Mouse (Mus musculus): Measurements from ENCODE around the gene Triobp. TPM values are rescaled to one million over a fixed set of nuclear protein-coding genes. Genes with fewer than 3 reads are reported as not detected.

Gene Triobp
- polyA plus RNA-seq, 1 experiment from 2014 or later, result 47.9 TPM

DNA sequence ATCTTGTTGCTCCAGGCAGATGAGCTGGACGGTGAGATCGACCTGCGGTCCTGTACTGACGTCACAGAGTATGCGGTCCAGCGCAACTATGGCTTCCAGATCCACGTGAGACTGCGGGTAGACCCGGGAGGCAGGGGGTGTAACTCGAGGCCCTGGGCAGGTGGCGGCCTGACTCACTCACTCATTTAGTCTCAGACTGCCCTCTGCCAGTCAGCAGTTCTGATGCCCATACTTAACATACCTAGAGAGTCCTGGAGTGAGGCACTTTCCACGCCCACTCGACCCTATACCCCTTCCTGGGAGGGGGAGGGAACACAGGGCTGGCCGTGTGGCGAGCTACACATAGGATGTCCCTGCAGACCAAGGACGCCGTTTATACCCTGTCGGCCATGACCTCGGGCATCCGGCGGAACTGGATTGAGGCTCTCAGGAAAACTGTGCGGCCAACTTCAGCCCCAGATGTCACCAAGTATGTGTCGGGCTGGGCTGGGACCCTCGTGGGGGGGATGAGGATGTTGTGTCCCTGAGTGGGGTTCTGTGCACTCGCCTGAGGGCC lies 43.5 kb downstream of the Triobp start:
- DNase-seq (ENCODE audit: low spot score) (no peak), ATAC-seq (ENCODE audit: insufficient number of reproducible peaks, low FRiP score, low TSS enrichment, low read depth) (no peak)
- Histone ChIP-seq H3K4me2 (ENCODE audit: low read depth, severe bottlenecking) (no peak overlapping the region), H3K27me3 (ENCODE audit: control insufficient read depth, insufficient read depth, low read length) (no peaks in the 10 kb centered on the region), H3K4me1 (ENCODE audit: control insufficient read depth, insufficient read depth, low read length) (no peaks in the 10 kb centered on the region), H3K36me3 (ENCODE audit: control insufficient read depth, insufficient read depth, low read length) (peaks cover 40% of the 10 kb centered on the region), H3K27ac (replicated peaks; ENCODE audit: low read depth, low read length) (no peak overlapping the region), H3K4me3 (ENCODE audit: low read depth, low read length) (no peak overlapping the region), H3K9me3 (ENCODE audit: control insufficient read depth, low read length) (no peaks in the 10 kb centered on the region), H3K9ac (ENCODE audit: low read length) (no peak overlapping the region)
- WGBS, result 93% methylated on average over 25 of the region's 25 CpGs

DNA sequence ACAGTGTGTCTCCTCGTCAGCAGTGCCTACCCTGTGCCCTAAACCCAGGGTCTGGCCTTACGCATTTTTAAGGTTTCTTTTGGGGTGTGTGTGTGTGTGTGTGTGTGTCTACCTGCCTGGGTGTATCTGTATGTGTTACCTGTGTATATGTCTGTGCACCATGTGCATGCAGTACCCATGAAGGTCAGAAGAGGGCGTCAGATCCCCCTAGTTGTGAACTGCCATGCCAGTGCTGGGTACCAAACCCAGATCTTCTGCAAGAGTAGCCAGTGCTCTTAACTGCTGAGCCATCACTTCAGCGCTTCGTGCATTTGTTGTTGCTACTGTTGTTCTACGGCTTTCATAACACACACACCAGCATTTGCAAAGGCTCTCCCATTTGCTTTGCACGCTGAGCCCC lies 44.7 kb downstream of the Triobp start:
- H3K36me3 ChIP-seq (ENCODE audit: control insufficient read depth, insufficient read depth, low read length), result peaks cover 40% of the 10 kb centered on the region
- 95% methylated on average over 7 of the region's 7 CpGs for WGBS

DNA sequence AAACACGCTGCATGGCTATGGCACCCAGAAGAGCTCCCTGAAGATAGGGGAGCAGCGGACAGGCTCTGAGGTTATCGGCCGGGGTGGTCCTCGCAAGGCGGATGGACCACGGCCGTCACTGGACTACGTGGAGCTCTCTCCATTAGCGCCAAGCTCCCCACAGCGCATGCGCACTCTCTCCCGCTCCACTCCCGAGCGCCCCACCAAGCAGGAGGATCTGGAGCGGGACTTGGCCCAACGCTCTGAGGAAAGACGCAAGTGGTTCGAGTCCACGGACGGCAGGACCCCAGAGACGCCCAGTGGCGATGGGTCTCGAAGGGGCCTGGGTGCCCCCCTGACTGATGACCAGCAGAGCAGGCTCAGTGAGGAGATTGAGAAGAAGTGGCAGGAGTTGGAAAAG lies 45.4 kb downstream of the Triobp start:
- Histone ChIP-seq H3K9me3 (ENCODE audit: control insufficient read depth, low read length) (no peaks in the 10 kb centered on the region), H3K27me3 (ENCODE audit: control insufficient read depth, insufficient read depth, low read length) (no peaks in the 10 kb centered on the region), H3K4me1 (ENCODE audit: control insufficient read depth, insufficient read depth, low read length) (no peaks in the 10 kb centered on the region), H3K27ac (replicated peaks; ENCODE audit: low read depth, low read length) (no peak overlapping the region), H3K4me3 (ENCODE audit: low read depth, low read length) (no peak overlapping the region), H3K36me3 (ENCODE audit: control insufficient read depth, insufficient read depth, low read length) (peaks cover 40% of the 10 kb centered on the region), H3K4me2 (ENCODE audit: low read depth, severe bottlenecking) (no peak overlapping the region), H3K9ac (ENCODE audit: low read length) (no peak overlapping the region)
- no peak for DNase-seq (ENCODE audit: low spot score)
- 94% methylated on average over 24 of the region's 24 CpGs for WGBS
- no peak for ATAC-seq (ENCODE audit: insufficient number of reproducible peaks, low FRiP score, low TSS enrichment, low read depth)

More for the DNA sequence above, 44.7 kb downstream of the Triobp start:
- no peaks in the 10 kb centered on the region for H3K4me1 ChIP-seq (ENCODE audit: control insufficient read depth, insufficient read depth, low read length)
- H3K27ac ChIP-seq (replicated peaks; ENCODE audit: low read depth, low read length), result no peak overlapping the region
- DNase-seq (ENCODE audit: low spot score) (no peak), ATAC-seq (ENCODE audit: insufficient number of reproducible peaks, low FRiP score, low TSS enrichment, low read depth) (no peak)
- H3K9ac ChIP-seq (ENCODE audit: low read length), result no peak overlapping the region
- no peaks in the 10 kb centered on the region for H3K27me3 ChIP-seq (ENCODE audit: control insufficient read depth, insufficient read depth, low read length)
- no peaks in the 10 kb centered on the region for H3K9me3 ChIP-seq (ENCODE audit: control insufficient read depth, low read length)
- H3K4me3 ChIP-seq (ENCODE audit: low read depth, low read length), result no peak overlapping the region
- no peak overlapping the region for H3K4me2 ChIP-seq (ENCODE audit: low read depth, severe bottlenecking)

DNA sequence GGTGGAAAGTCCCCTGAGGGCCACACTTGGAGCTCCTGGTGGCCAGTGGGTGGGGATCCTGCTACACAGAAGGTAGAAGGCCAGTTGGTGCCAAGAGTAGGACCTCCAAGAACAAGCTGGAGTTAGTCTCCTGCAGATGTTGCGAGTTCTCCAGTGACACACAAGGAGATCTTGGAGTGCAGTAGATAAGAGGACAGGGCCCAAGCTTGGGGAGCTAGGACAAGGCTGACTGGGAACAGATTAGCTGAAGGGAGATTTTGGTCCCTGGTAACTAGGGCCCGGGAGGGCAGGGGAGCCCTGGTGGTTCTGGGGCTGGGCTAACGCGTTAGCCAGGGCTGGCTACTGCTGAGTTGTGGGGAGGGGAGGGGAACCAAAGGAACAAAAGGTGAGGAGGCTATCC lies 48.4 kb downstream of the Triobp start:
- H3K4me1 ChIP-seq (ENCODE audit: control insufficient read depth, insufficient read depth, low read length), result no peaks in the 10 kb centered on the region
- no peak for DNase-seq (ENCODE audit: low spot score)
- ATAC-seq (ENCODE audit: insufficient number of reproducible peaks, low FRiP score, low TSS enrichment, low read depth), result no peak
- H3K27me3 ChIP-seq (ENCODE audit: control insufficient read depth, insufficient read depth, low read length), result no peaks in the 10 kb centered on the region
- 90% methylated on average over 4 of the region's 4 CpGs for WGBS
- H3K9me3 ChIP-seq (ENCODE audit: control insufficient read depth, low read length), result no peaks in the 10 kb centered on the region
- no peak overlapping the region for H3K4me2 ChIP-seq (ENCODE audit: low read depth, severe bottlenecking)
- no peak overlapping the region for H3K4me3 ChIP-seq (ENCODE audit: low read depth, low read length)
- no peak overlapping the region for H3K27ac ChIP-seq (replicated peaks; ENCODE audit: low read depth, low read length)
- H3K36me3 ChIP-seq (ENCODE audit: control insufficient read depth, insufficient read depth, low read length), result peaks cover 29% of the 10 kb centered on the region
- H3K9ac ChIP-seq (ENCODE audit: low read length), result no peak overlapping the region

DNA sequence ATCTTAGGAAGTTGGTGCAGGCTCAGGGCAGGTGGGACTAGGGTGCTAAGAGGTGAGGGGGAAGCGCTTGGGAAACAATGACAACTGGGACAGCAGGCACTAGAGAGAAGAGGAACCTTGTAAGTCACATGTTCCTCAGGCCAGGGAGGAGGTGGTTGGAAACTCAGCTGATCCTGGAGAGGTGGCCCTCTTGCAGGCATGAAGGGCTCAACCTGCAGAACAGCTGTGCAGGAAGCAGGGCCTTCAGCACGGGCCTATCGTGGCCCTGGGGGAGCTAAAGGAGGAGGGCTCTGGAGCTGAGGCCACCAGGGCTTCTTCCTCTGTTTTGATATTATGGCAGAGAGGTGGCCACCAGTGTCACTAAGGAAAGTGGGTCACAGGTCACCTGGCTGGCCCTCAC lies 49.1 kb downstream of the Triobp start:
- H3K36me3 ChIP-seq (ENCODE audit: control insufficient read depth, insufficient read depth, low read length), result peaks cover 29% of the 10 kb centered on the region
- no peaks in the 10 kb centered on the region for H3K4me1 ChIP-seq (ENCODE audit: control insufficient read depth, insufficient read depth, low read length)
- no peak overlapping the region for H3K4me2 ChIP-seq (ENCODE audit: low read depth, severe bottlenecking)
- H3K27me3 ChIP-seq (ENCODE audit: control insufficient read depth, insufficient read depth, low read length), result no peaks in the 10 kb centered on the region
- 87% methylated on average over 3 of the region's 3 CpGs for WGBS
- no peak overlapping the region for H3K9ac ChIP-seq (ENCODE audit: low read length)
- DNase-seq (ENCODE audit: low spot score) (no peak), ATAC-seq (ENCODE audit: insufficient number of reproducible peaks, low FRiP score, low TSS enrichment, low read depth) (no peak)
- H3K9me3 ChIP-seq (ENCODE audit: control insufficient read depth, low read length), result no peaks in the 10 kb centered on the region
- no peak overlapping the region for H3K27ac ChIP-seq (replicated peaks; ENCODE audit: low read depth, low read length)
- H3K4me3 ChIP-seq (ENCODE audit: low read depth, low read length), result no peak overlapping the region

DNA sequence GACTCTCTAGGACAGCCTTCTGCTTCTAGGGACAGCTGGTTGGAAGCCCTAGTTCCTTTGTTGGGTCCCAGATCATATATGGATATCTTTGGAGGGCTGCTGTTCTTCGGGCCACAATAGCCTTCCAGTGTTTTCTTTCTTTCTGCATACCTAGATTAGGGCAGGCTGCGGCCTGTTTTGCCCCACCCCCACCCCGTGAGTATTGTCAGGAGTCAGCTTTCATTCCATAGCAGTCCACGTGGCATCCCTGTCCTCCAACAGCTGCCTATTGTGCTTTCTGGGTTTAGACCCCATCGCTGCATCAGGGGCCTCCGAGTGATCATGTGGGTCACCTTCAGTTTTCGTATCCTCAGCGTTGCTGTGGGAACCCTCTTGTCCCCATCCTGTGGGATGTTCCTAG lies 50.8 kb downstream of the Triobp start:
- ATAC-seq (ENCODE audit: insufficient number of reproducible peaks, low FRiP score, low TSS enrichment, low read depth) (no peak), DNase-seq (ENCODE audit: low spot score) (no peak)
- WGBS, result 78% methylated on average over 8 of the region's 8 CpGs
- no peak overlapping the region for H3K4me3 ChIP-seq (ENCODE audit: low read depth, low read length)
- H3K9me3 ChIP-seq (ENCODE audit: control insufficient read depth, low read length), result no peaks in the 10 kb centered on the region
- no peaks in the 10 kb centered on the region for H3K4me1 ChIP-seq (ENCODE audit: control insufficient read depth, insufficient read depth, low read length)
- no peak overlapping the region for H3K4me2 ChIP-seq (ENCODE audit: low read depth, severe bottlenecking)
- H3K27me3 ChIP-seq (ENCODE audit: control insufficient read depth, insufficient read depth, low read length), result no peaks in the 10 kb centered on the region
- H3K27ac ChIP-seq (replicated peaks; ENCODE audit: low read depth, low read length), result no peak overlapping the region
- H3K9ac ChIP-seq (ENCODE audit: low read length), result no peak overlapping the region
- H3K36me3 ChIP-seq (ENCODE audit: control insufficient read depth, insufficient read depth, low read length), result peaks cover 20% of the 10 kb centered on the region

DNA sequence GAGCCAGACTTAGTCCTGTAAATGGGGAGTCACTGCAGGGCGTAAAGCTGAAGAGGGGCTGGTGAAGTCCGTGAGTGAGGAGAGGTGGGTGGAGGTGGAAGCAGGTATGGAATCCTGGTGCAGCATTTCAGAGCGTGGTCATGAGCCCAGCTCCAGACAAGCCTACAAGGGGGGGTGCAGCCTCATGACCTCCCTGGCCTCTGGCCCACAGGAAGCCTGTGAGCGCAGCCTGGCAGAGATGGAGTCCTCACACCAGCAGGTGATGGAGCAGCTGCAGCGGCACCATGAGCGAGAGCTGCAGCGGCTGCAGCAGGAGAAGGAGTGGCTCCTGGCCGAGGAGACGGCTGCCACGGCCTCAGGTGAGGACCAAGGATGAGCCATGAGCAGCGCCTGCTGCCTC lies 52.1 kb downstream of the Triobp start:
- Histone ChIP-seq H3K4me3 (ENCODE audit: low read depth, low read length) (no peak overlapping the region), H3K36me3 (ENCODE audit: control insufficient read depth, insufficient read depth, low read length) (peaks cover 20% of the 10 kb centered on the region), H3K9me3 (ENCODE audit: control insufficient read depth, low read length) (no peaks in the 10 kb centered on the region), H3K9ac (ENCODE audit: low read length) (no peak overlapping the region), H3K27ac (replicated peaks; ENCODE audit: low read depth, low read length) (no peak overlapping the region), H3K4me2 (ENCODE audit: low read depth, severe bottlenecking) (no peak overlapping the region), H3K4me1 (ENCODE audit: control insufficient read depth, insufficient read depth, low read length) (no peaks in the 10 kb centered on the region), H3K27me3 (ENCODE audit: control insufficient read depth, insufficient read depth, low read length) (no peaks in the 10 kb centered on the region)
- 86% methylated on average over 11 of the region's 11 CpGs for WGBS
- no peak for DNase-seq (ENCODE audit: low spot score)
- no peak for ATAC-seq (ENCODE audit: insufficient number of reproducible peaks, low FRiP score, low TSS enrichment, low read depth)

DNA sequence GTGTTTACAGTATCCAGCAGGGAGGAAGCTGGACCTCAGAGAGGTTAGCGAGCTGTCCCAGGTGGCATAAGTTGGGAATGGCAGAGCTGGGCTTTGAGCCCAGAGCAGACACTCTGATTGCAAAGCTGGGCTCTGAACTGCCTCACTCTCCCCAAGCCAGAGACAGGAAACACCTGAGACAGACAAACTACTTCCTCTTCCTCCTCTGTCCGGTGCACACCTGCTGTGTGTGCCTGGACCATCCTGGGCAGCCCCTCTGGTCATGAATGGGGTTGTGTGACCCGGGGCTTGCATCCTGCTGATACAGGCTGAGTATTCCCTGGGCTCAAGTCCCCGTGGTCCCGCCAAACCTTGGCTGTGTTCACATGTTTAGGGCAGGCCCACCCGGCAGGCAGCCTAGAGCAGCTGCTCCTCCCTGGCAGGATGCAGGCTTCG lies 52.9 kb downstream of the Triobp start:
- DNase-seq (ENCODE audit: low spot score) (no peak), ATAC-seq (ENCODE audit: insufficient number of reproducible peaks, low FRiP score, low TSS enrichment, low read depth) (no peak)
- Histone ChIP-seq H3K4me3 (ENCODE audit: low read depth, low read length) (no peak overlapping the region), H3K27ac (replicated peaks; ENCODE audit: low read depth, low read length) (no peak overlapping the region), H3K9me3 (ENCODE audit: control insufficient read depth, low read length) (no peaks in the 10 kb centered on the region), H3K4me2 (ENCODE audit: low read depth, severe bottlenecking) (no peak overlapping the region), H3K9ac (ENCODE audit: low read length) (no peak overlapping the region), H3K27me3 (ENCODE audit: control insufficient read depth, insufficient read depth, low read length) (no peaks in the 10 kb centered on the region), H3K36me3 (ENCODE audit: control insufficient read depth, insufficient read depth, low read length) (peaks cover 27% of the 10 kb centered on the region), H3K4me1 (ENCODE audit: control insufficient read depth, insufficient read depth, low read length) (no peaks in the 10 kb centered on the region)
- 85% methylated on average over 7 of the region's 7 CpGs for WGBS

DNA sequence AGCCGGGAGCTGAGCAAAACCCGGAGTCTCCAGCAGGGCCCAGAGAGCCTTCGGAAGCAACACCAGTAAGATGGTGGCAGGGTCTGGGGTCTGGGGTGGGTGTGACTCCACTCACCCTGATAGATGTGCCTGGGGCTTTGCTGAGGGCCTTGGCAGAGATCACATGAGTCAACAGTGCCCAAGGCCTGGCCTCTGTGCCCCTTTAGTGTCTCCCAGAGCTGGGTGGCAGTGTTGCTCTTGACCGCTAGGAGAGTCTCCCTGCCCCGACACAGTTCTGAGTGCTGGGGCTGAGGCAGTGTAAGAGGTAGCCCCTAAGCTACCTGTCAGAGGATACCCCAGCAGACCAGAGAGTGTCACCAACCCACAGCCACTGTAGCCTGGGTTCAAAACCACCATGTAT lies 54.0 kb downstream of the Triobp start:
- H3K36me3 ChIP-seq (ENCODE audit: control insufficient read depth, insufficient read depth, low read length), result peaks cover 32% of the 10 kb centered on the region

More for the DNA sequence above, 54.0 kb downstream of the Triobp start:
- Histone ChIP-seq H3K4me2 (ENCODE audit: low read depth, severe bottlenecking) (no peak overlapping the region), H3K9ac (ENCODE audit: low read length) (no peak overlapping the region; the same call in 1 of the 2 replicates), H3K27me3 (ENCODE audit: control insufficient read depth, insufficient read depth, low read length) (no peaks in the 10 kb centered on the region), H3K9me3 (ENCODE audit: control insufficient read depth, low read length) (no peaks in the 10 kb centered on the region), H3K4me3 (ENCODE audit: low read depth, low read length) (no peak overlapping the region), H3K27ac (replicated peaks; ENCODE audit: low read depth, low read length) (no peak overlapping the region), H3K4me1 (ENCODE audit: control insufficient read depth, insufficient read depth, low read length) (no peaks in the 10 kb centered on the region)
- ATAC-seq (ENCODE audit: insufficient number of reproducible peaks, low FRiP score, low TSS enrichment, low read depth) (no peak), DNase-seq (ENCODE audit: low spot score) (no peak)
- WGBS, result 86% methylated on average over 5 of the region's 5 CpGs
